Mouse (Mus musculus) liver, adult 2 months (tissue): ENCODE measurements at regions not wholly inside any gene's neighbourhood (a gene's known extent, or its start where the extent isn't known, plus 50 kb on each side); places are given as distances from the start of the nearest gene placed in this dataset.

Source experiments
- DNase-seq: peaks from one replicate; pipeline ENCODE4 v3.0.0-alpha.2; 2011; ENCODE audit warnings: low read depth, low spot score; ENCODE audit errors: extremely low read depth
- H3K27ac ChIP-seq: fragments of 200-500 bp; replicated peaks from 2 replicates; pipeline ENCODE4 v1.5.1; 2012; ENCODE audit warnings: low read depth, mild to moderate bottlenecking, control low read depth, inconsistent platforms, low read length; ENCODE audit not compliant: insufficient read depth
- H3K27me3 ChIP-seq: fragments of 200-500 bp; 2 replicates; pipeline ENCODE4 v1.6.1; 2012; ENCODE audit warnings: mild to moderate bottlenecking, moderate library complexity, low read length, inconsistent platforms; ENCODE audit not compliant: control insufficient read depth, insufficient read depth
- H3K36me3 ChIP-seq: fragments of 200-500 bp; 2 replicates; pipeline ENCODE4 v1.6.1; 2012; ENCODE audit warnings: low read length, inconsistent platforms; ENCODE audit not compliant: control insufficient read depth, insufficient read depth
- H3K4me1 ChIP-seq: fragments of 200-500 bp; 2 replicates; pipeline ENCODE4 v1.6.1; 2011; ENCODE audit warnings: low read length; ENCODE audit not compliant: control insufficient read depth, insufficient read depth
- H3K4me3 ChIP-seq: fragments of 200-500 bp; 2 replicates; pipeline ENCODE4 v1.5.1; 2011; ENCODE audit warnings: low read depth, mild to moderate bottlenecking, control low read depth, low read length, moderate library complexity; ENCODE audit not compliant: insufficient read depth
- H3K79me2 ChIP-seq: fragments of 200-500 bp; 2 replicates; pipeline ENCODE4 v1.6.1; 2012; ENCODE audit warnings: inconsistent platforms, mild to moderate bottlenecking, low read length, moderate library complexity; ENCODE audit not compliant: control insufficient read depth, insufficient read depth
- H3K9ac ChIP-seq: fragments of 200-500 bp; 2 replicates; pipeline ENCODE4 v1.6.1; 2012; ENCODE audit warnings: low read depth, mild to moderate bottlenecking, control low read depth, inconsistent platforms, low read length
- CTCF ChIP-seq: fragments of 200-500 bp; IDR thresholded peaks from 2 replicates; pipeline ENCODE4 v1.5.1; 2011; ENCODE audit warnings: low read depth, low read length, control low read depth
- POLR2A ChIP-seq: fragments of 200-500 bp; IDR thresholded peaks from 2 replicates; pipeline ENCODE4 v1.6.1; 2011; ENCODE audit warnings: low read length, control low read depth; ENCODE audit not compliant: insufficient read depth; ENCODE audit errors: extremely low read depth
- WGBS: fragments of 180-500 bp; shearing (Covaris S2); methylation state at CpG from one replicate; pipeline ENCODE4 v1.1.7; 2018; 5-methylcytosine and 5-hydroxymethylcytosine counted together

DNA sequence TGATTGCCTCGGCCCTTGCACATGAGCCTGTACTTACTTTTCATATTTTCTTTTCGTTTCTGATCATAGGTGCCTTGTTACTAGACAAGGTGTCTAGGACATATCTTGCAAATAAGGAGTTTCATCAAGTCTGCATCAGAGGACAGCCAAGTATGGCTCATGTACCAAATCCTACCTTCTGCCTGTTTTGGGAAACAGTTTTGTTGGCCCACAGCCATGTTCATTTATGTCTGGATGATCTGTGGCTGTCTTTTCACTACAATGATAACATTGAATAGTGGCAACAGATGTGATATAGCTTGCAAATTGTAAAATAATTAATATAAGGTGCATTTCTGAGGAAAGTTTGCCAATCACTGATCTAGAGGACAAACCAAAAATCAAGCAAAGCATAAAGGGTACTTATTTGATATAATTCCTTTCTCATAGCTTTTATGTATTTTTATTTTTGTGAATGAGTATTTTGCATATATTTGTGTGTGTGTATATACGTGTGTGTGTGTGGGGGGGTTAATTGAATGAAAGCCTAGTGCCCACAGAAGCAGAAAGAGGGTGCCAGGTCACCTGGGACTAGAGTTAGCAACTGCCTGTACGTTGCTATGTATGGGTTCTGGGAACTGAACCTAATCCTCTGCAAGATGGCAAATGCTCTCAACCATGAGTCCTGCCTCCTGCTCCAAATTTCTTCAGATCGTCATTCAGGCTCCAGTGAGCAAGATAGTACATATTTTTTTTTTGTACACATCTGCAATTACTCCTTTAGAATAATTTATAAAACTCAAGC lies 99.2 kb upstream of the Spaca1 start:
- no peak overlapping the region for H3K9ac ChIP-seq
- H3K4me1 ChIP-seq = no peaks in the 10 kb centered on the region
- no peak overlapping the region for H3K4me3 ChIP-seq
- TF ChIP-seq CTCF = no peak
- WGBS = 79% methylated on average over 5 of the region's 5 CpGs
- DNase-seq = no peak
- H3K36me3 ChIP-seq = no peaks in the 10 kb centered on the region
- no peaks in the 10 kb centered on the region for H3K79me2 ChIP-seq
- H3K27ac ChIP-seq = no peak overlapping the region
- no peaks in the 10 kb centered on the region for H3K27me3 ChIP-seq

- no peaks in the 10 kb centered on the region for H3K27me3 ChIP-seq
- no peak for TF ChIP-seq CTCF
- TF ChIP-seq POLR2A = no peak
- H3K4me1 ChIP-seq = no peaks in the 10 kb centered on the region
- DNase-seq = no peak
- no peak overlapping the region for H3K27ac ChIP-seq
- H3K4me3 ChIP-seq = no peak overlapping the region
- H3K36me3 ChIP-seq = no peaks in the 10 kb centered on the region
- no peak overlapping the region for H3K9ac ChIP-seq
- H3K79me2 ChIP-seq = no peaks in the 10 kb centered on the region
- whole genome bisulfite sequencing = 68% methylated on average over 10 of the region's 10 CpGs
These were observed 101.8 kb upstream of the Spaca1 start for GRCm38 (mm10) chr4:34151605-34152347.

- H3K4me1 ChIP-seq = no peaks in the 10 kb centered on the region
- no peaks in the 10 kb centered on the region for H3K27me3 ChIP-seq
- no peak for DNase-seq
- no peak overlapping the region for H3K4me3 ChIP-seq
- no peaks in the 10 kb centered on the region for H3K79me2 ChIP-seq
- no peak overlapping the region for H3K27ac ChIP-seq
- no peak overlapping the region for H3K9ac ChIP-seq
- no peak for TF ChIP-seq POLR2A
- no peak for TF ChIP-seq CTCF
- 88% methylated on average over 6 of the region's 6 CpGs for WGBS
- H3K36me3 ChIP-seq = no peaks in the 10 kb centered on the region
These were observed 105.5 kb upstream of the Spaca1 start for GRCm38 (mm10) chr4:34155501-34155900.

- WGBS = 65% methylated on average over 6 of the region's 6 CpGs
- no peaks in the 10 kb centered on the region for H3K79me2 ChIP-seq
- H3K27ac ChIP-seq = no peak overlapping the region
- H3K9ac ChIP-seq = no peak overlapping the region
- no peaks in the 10 kb centered on the region for H3K27me3 ChIP-seq
- H3K4me3 ChIP-seq = no peak overlapping the region
- no peaks in the 10 kb centered on the region for H3K4me1 ChIP-seq
- TF ChIP-seq POLR2A (no peak), CTCF (no peak)
- H3K36me3 ChIP-seq = no peaks in the 10 kb centered on the region
- peak; percentile 30 for DNase-seq
These were observed 108.0 kb upstream of the Spaca1 start for GRCm38 (mm10) chr4:34157818-34158511.

GRCm38 (mm10) chr4:34171265-34171862 lies 121.4 kb upstream of the Spaca1 start:
- Histone ChIP-seq H3K4me3 (no peak overlapping the region), H3K4me1 (no peaks in the 10 kb centered on the region), H3K9ac (no peak overlapping the region), H3K36me3 (no peaks in the 10 kb centered on the region), H3K27me3 (0 out of 2 replicates have a peak, but pooled peaks cover 2% of the 10 kb centered on the region), H3K79me2 (no peaks in the 10 kb centered on the region), H3K27ac (no peak overlapping the region)
- DNase-seq = no peak
- 84% methylated on average over 4 of the region's 4 CpGs for WGBS
- no peak for TF ChIP-seq CTCF
- TF ChIP-seq POLR2A = no peak
